Mouse (Mus musculus) kidney, adult 8-10 months (tissue): ENCODE data around the gene Gm28778.
"Not testable (repeated sequence)": the region's sequence is repeated elsewhere in the genome, so short reads cannot be mapped to it uniquely, and the experiment has no call there.

Source experiments
- DNase-seq, 2 experiments: peaks; one replicate each; pipeline ENCODE4 v3.0.0; 2022

Gene Gm28778

DNA sequence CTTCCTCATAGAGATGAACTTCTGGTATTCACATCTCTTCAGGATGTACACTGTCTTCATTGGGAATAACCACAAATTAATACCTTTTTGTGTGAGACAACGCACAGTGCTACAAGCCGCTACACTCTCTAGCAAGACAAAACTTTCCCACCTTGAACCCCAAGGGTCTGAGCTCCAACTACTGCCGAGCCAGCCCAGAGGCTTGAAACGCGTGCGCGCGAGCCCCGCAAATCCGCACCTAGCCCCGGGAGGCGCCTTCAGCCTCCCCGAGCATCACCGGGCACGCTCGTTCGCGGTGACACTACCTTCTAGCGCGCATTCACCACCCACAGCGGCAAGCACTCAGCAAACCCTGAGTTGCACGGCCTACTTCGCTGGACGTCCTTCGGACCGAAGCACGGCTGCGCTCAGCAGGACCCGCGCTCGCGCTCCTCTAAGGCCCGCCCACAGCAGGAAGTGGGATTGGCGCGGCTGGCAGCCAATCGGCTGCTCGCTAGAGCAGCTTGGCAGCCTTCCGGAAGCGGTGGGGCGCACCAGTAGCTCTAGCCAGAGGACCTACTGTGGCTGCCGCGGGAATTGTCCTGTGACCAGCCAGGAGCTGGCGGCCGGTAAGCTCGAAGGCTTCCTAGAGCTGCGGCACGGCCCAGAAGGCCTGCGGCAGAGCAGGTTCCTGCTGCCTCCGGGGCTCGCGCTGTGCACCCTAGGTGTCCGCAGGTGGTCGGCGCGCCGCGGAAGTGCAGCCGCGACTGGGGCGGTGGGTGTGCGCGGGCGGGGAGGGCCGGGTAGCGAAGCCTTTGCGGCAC lies at the start of gene Gm28778, which contains the start of the genes Pms1 and Ormdl1:
Gm28778 (plus strand) TSS at position 531 of the 803 bp plus-strand sequence.
Pms1 (minus strand) TSS at position 438 of the 803 bp plus-strand sequence.
Ormdl1 (plus strand) TSS at position 515 of the 803 bp plus-strand sequence.
- peak; percentile 94 to 97 for DNase-seq

DNA sequence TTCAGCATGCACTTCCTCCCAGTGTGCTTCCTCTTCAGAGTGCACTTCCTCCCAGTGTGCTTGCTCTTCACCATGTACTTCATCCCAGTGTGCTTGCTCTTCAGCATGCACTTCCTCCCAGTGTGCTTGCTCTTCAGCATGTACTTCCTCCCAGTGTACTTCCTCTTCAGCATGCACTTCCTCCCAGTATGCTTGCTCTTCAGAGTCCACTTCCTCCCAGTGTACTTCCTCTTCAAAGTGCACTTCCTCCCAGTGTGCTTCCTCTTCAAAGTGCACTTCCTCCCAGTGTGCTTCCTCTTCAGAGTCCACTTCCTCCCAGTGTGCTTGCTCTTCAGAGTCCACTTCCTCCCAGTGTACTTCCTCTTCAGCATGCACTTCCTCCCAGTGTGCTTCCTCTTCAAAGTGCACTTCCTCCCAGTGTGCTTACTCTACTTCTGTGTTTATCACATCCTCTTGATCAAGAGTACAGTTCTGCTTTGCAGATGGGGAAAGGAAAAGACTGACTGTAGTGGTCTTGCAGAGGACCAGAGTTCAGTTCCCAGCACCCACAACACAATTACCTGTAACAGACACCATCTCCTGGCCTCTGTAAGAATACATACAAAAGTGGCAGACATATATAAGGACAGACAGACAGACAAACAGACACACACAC lies 31.8 kb upstream of the Gm28778 start:
- not testable (repeated sequence) for DNase-seq

DNA sequence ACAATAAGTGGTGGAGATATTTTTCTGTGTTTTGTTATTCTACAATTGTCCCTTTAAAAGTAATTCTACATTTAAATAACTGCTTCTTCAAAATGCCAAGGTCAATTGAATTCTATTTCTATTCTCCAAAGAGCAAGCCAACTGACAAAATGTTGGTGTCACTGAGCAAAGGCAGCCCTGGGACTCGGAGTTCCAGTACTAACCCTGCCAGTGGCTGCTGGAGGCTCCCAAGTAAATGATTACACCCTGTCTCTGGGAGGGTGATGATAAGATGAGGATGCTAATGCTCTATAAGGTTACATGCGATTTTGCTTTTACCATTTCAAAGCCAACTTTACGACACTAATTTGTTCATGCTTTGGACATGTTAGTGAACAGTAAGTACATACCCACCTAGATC lies 27.0 kb upstream of the Gm28778 start:
- DNase-seq, result no peak

DNA sequence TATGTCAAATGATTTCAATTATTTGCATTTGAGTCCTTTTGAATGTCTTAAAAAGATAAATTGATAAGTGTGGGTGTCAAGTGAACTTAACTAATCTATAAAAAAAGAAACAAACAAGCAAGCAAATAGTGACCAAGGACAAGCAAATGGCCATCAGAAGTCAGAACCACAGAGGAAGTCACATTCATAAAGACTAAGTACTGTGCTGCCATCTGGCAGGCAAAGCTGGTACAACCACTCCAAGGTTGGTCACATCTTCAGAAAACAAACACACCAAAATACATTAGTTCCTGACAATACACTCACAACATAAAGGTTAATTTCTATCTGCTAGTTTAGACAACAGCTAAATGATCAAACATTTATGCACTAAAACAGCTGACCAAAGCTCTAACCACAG lies 24.3 kb upstream of the Gm28778 start:
- peak in 1 of 2 experiments; percentile 24 for DNase-seq

DNA sequence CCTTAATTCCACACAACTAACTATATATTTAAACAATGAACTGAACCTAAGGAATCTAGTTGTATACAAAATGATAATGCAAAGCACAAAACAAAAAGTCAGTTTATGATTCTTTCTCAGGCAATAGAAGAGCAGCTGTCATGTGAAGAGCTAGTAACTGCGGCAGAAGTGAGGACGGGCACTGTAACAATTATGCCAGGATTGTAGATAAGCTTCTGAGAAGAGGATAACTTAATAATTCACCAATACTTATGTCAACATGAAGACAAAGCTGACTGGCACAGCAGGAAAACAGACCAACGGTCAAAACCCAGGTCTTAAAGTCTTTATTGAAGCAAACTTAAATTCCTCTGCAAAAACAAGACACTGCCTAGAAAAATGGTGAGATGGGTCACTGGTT lies 5.7 kb upstream of the Gm28778 start:
- no peak for DNase-seq

DNA sequence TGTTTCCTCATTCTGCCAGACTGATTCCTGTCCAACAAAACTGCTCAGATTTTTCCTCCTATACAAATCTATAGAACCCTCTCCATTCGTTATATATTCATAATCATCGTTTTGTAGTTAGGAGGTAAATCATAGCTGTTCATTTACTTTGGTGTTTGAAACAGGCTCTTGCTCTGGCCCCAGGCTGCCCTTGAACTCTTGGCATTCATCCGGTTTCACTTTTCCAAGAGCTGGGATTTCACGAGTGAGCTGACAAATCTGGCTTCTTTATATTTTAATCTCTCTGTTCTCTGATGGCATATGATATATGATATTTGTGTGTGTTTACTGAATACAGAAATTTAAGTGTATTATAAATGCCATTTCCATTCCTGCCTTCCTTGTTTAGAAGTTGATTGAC lies 3.6 kb downstream of the Gm28778 start:
- DNase-seq, result no peak

DNA sequence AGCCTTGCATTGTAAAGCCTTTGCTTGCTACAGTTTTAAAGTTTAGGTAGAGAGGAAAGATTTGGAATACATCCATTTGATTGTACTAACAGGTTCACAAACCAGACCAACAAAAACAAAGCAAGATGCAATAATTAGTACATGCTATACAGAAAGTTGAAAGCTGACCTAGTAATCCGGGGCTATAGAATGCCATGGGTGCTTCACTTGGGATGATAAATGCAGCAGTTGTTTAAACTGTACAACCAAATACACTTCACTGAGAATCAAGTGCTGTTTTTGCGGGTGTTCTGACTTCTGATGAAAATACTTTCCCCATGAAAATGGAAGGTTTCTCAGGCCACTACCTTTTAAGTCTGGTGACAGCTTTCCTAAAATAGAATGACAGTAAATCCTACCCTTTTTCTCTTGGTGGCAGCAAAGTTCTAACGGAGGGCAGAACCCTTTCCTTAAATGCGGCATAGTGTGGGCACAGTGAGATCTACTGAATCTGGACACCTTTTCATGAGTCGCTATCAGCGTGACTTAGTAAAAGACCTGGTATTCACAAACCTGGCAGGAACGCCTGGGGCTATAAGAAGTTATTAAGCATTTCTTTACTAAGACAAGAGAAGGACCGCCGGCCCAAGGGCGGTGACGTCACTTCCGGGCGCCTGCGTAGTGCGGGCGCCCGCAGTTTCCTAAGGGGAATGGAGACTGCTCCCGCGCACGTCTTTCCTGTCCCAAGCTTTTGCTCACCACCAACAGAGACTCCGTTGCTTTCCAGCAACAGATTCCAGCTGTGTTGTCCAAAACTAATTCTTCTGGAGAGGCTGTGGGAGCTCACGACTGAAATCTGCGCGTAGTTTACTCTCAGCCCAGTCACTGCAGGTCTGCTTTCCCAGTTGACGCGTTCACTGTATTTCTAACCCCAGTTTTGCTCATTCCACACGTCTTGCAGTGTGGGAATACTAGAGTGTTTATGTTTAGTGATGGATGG lies 16.4 kb downstream of the Gm28778 start, which contains the start of gene Osgepl1:
Osgepl1 (plus strand) TSS at position 636 of the 979 bp plus-strand sequence.
- peak; percentile 71 to 85 for DNase-seq

DNA sequence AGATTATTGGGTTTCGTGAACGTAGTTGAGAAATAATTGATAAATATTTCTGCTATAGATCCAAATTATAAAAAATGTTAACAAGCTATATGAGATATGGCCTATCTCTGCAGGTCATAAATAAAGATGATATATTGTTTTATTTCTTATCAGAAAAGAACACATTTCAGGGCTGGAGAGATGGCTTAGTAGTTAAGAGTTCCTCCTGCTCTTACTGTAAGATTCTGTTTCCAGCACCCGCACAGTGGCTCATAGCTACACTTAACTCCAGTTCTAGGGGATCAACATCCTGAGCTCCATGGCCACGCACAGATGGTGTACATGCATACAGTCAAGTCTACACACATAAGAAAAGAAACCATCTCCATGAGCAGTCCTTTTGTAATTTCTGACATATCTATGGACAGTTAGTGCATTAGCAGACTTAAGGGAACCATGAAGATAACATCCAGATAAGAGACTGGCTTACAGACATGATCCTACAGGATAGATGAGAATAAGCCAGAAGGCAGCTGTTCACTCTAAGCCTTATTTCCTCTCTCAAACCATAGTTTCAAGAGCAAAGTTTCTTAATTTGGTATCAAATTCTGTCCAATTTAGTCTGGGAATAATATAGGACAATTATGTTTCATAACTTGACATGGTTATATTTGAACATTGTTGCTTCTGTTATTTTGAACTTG lies 24.9 kb downstream of the Gm28778 start:
- DNase-seq, result no peak

DNA sequence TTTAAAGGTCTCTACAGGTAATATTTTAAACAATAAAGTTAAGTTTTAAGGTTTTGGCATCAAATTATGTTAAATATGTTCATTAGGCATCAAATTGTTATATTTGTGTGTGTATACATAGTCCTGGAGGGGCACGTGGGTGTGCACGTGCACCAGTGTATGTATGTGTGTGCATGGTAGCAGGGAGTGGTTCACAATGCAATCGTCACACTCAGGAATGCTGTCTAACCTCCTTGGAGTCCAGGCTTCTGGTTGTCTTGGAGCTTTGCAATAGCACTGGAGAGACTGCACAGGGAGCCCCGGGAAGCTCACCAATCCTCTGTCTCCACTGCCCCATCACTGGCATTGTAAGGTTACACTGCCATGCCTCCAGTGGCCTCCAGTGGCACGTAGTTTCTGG lies 26.3 kb downstream of the Gm28778 start:
- no peak for DNase-seq

DNA sequence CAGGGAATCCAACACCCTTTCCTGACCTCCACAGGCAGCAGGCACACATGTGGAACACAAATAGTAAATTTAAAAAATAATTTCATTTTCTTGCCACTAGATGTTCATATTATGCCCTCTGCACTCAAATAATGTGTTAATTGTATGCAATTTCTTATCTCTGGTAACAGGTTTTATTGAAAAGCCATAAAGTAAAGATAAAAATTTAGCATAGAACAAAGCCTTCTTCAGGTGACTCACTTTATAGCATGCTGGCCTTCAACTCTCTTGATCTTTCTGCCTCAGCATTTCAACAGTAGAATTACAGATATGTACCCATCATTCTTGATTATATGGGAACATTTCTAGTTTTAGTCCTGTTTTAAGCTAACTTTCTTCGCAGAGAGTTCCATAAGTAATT lies 27.4 kb downstream of the Gm28778 start:
- no peak for DNase-seq

DNA sequence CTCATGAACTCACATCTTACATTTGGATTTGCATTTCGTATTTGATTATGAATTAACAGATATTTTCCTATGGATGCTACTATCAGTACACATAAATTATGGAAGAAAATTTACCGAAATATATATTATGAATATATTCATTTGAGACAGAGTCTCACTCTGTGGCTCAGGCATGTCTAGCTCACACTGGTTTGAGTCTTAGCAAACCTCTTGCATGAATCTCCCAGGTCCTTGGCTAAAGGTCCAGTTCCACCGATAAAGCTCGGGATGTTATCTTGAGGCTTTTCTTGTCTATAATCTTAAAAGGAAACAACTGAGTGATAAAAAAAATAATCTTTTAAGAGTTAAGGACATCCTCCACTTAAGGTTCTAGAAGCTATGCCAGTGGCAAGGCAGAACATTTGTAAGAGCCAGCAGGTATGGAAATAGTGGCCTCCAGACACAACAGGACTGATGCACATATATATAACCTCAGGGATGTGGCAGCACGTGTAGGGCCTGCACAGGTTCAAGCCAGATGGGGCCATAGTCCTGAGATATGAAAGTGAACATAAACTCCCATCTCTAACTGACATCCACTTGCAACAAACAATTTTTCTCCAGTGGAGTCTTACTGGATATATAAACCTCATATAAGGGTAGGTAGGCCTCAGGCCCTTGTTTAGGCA lies 28.1 kb downstream of the Gm28778 start:
- DNase-seq, result no peak

DNA sequence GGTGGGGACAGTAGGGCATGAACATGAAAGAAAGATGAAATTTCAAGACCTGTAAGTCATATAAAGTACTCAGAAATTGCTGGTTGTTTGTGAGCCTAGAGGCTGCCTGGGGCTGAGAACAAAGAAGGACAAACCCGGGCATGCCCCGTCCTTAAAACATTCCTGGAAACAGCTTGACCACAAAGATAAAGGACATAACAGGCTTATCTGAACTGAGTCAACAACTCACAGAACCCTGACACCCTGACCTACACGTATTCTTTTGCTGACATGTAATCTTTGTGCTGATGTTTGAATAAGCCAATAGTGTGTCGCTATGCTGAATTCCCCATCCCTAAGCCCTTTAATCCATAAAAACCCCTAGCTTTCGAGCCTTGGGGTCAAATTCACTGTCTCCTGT lies 36.6 kb downstream of the Gm28778 start:
- not testable (repeated sequence) for DNase-seq

DNA sequence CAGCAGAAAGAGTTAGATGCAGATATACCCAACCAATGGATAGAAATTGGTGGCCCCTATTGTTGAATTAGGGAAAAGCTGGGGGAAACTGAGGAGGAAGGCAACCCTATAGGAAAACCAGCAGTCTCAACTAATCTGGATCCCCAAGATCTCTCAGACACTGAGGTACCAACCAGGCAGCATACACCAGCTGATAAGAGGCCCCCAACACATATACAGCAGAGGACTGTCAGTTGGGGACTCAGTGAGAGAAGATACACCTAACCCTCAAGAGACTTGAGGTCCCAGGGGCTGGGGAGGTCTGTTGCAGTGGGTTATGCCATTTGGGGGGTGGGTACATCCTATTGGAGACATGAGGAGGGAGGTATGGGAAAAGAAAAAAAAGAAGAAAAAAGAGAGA lies 38.6 kb downstream of the Gm28778 start:
- no peak for DNase-seq

DNA sequence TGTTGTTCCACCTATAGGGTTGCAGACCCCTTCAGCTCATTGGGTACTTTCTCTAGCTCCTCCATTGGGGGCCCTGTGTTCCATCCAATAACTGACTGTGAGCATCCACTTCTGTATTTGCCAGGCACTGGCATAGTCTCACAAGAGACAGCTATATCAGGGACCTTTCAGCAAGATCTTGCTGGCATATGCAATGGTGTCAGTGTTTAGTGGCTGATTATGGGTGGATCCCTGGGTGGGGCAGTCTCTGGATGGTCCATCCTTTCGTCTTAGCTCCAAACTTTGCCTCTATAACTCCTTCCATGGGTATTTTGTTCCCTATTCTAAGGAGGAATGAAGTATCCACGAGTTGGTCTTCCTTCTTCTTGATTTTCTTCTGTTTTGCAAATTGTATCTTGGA lies 40.5 kb downstream of the Gm28778 start:
- not testable (repeated sequence) for DNase-seq

DNA sequence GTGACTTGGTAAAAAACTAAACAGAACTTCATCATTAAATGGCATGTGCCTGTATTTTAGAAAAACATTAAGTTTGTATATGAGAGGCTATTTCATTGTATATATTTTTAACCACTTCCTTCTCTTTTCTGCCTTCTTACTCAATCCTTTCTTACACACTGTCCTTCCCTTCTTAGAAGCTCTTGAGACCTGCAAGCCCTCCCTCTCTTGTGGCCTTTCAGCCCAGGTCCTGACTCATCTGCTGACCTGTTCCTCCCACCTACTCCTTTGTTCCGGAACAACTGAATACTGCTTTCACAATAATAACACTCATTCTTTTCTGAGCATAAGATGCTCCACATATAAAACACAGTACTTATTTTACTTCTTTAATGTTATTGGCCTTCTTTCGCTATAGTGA lies 44.2 kb downstream of the Gm28778 start:
- no peak for DNase-seq

DNA sequence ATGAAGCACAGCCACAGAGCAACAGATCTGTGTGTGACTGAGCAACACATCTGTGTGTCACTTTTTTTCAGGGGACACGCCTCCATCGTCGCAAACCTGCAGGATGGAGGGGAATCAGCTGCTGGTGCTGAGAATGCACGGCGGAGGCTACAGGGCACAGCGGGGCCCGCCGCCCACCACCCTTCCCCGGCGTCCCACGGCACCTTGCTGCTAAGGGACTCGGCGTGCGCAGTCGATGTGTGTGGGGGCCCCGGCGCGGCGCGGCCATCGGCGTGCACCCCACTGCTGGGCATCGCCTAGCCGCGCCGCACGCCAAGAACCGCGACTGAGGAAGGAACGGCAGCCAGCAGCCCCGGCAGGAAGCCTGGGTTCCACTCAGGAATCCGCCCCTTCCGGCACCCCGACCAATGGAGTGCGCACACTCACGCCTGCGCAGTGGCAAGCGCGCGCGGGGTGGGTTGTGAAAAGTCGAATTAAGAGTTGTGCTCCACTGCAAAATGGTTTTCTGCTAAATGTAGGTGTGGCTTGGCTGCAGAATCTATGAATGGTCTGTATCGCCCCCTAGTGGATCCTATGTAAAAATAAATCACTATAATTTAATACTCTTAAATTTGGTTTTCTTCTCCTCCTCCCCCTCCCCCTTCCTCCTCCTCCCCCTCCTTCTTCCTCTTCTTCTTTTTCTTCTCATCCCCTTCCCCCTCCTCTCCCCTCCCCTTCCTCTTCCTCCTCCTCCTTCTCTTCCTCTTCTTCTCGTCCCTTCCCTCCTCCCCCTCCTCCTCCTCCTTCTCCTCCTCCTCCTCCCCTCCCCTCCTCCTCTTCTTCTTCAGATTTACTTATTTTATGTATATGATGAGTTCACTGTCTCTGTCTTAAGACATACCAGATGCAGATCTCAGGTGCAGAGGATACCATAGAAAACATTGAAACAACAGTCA lies 55.7 kb downstream of the Gm28778 start, which contains the start of the genes Asdurf, Gm28551 and Asnsd1:
Asdurf (minus strand) TSS at position 293 of the 935 bp plus-strand sequence.
Gm28551 (minus strand) TSS at position 341 of the 935 bp plus-strand sequence.
Asnsd1 (minus strand) TSS at position 426 of the 935 bp plus-strand sequence.
- peak; percentile 97 to 98 for DNase-seq

DNA sequence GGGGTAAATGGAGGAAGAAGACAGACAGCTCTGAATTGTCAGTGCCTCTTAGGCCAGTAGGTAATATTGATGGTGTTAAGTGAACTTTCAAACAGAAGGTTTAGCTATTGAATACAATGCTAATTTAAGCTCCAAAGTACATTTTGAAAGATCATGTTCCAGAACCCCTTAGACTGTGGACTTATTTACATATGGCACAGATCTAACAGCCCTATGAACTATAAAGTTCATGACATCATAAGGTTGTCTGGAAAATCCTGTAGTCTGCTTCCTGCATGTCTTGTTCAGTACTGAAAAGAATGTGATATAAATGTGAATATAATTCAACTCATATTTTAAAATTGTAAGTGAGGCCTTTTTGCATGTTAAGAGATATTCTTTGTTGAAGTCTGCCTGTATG lies 62.1 kb downstream of the Gm28778 start:
- DNase-seq, result no peak
